Mouse (Mus musculus) erythroblast, embryonic 14.5 days (primary cell): ENCODE measurements around the gene Hist1h4k.

Experiments
- GATA1 ChIP-seq: IDR thresholded peaks from 2 replicates; pipeline ENCODE4 v1.6.1; 2012; ENCODE audit warnings: low read length, inconsistent platforms, mixed read lengths
- TAL1 ChIP-seq: IDR thresholded peaks from 3 replicates; pipeline ENCODE4 v1.6.1; 2012; ENCODE audit warnings: low read length, inconsistent platforms, mixed read lengths

GRCm38 (mm10) chr13:21789925-21790324 is 39.6 kb upstream of the Hist1h4k start:
- TF ChIP-seq GATA1 (no peak), TAL1 (no peak)
